Mouse (Mus musculus) ES-E14 (cell line): Measurements from ENCODE around the gene Nrl.

Source experiments
- CHD2 ChIP-seq: IDR thresholded peaks from 2 replicates; pipeline ENCODE4 v1.6.1; 2014; ENCODE audit warnings: mild to moderate bottlenecking, low read depth, low read length, inconsistent platforms
- HCFC1 ChIP-seq: IDR thresholded peaks from 2 replicates; pipeline ENCODE4 v1.6.1; 2012; ENCODE audit warnings: low read length, inconsistent platforms, borderline replicate concordance; ENCODE audit not compliant: insufficient read depth
- MAFK ChIP-seq: IDR thresholded peaks from 2 replicates; pipeline ENCODE4 v1.6.1; 2014; ENCODE audit warnings: mild to moderate bottlenecking, low read depth, low read length, inconsistent platforms; ENCODE audit not compliant: insufficient read depth
- ZC3H11A ChIP-seq: IDR thresholded peaks from 2 replicates; pipeline ENCODE4 v1.6.1; 2012; ENCODE audit warnings: low read depth, mild to moderate bottlenecking, inconsistent platforms, low read length, borderline replicate concordance
- ZNF384 ChIP-seq: IDR thresholded peaks from 2 replicates; pipeline ENCODE4 v1.6.1; 2012; ENCODE audit warnings: low read depth, low read length, inconsistent platforms

GRCm38 (mm10) chr14:55563249-55563648 lies 38.5 kb upstream of the Nrl start:
- TF ChIP-seq CHD2 = no peak
- no peak for TF ChIP-seq ZC3H11A
- no peak for TF ChIP-seq ZNF384
- no peak for TF ChIP-seq HCFC1
- no peak for TF ChIP-seq MAFK
